Mouse (Mus musculus) liver, adult 2 months (tissue): Measurements from ENCODE around the gene Gm28044. TPM values are rescaled to one million over a fixed set of nuclear protein-coding genes. Genes with fewer than 3 reads are reported as not detected.
"Not testable (repeated sequence)": the region's sequence is repeated elsewhere in the genome, so short reads cannot be mapped to it uniquely, and the experiment has no call there.

Experiments
- DNase-seq: peaks from one replicate; pipeline ENCODE4 v3.0.0-alpha.2; 2011; ENCODE audit warnings: low read depth, low spot score; ENCODE audit errors: extremely low read depth
- H3K27ac ChIP-seq: fragments of 200-500 bp; replicated peaks from 2 replicates; pipeline ENCODE4 v1.5.1; 2012; ENCODE audit warnings: low read depth, mild to moderate bottlenecking, control low read depth, inconsistent platforms, low read length; ENCODE audit not compliant: insufficient read depth
- H3K27me3 ChIP-seq: fragments of 200-500 bp; 2 replicates; pipeline ENCODE4 v1.6.1; 2012; ENCODE audit warnings: mild to moderate bottlenecking, moderate library complexity, low read length, inconsistent platforms; ENCODE audit not compliant: control insufficient read depth, insufficient read depth
- H3K36me3 ChIP-seq: fragments of 200-500 bp; 2 replicates; pipeline ENCODE4 v1.6.1; 2012; ENCODE audit warnings: low read length, inconsistent platforms; ENCODE audit not compliant: control insufficient read depth, insufficient read depth
- H3K4me1 ChIP-seq: fragments of 200-500 bp; 2 replicates; pipeline ENCODE4 v1.6.1; 2011; ENCODE audit warnings: low read length; ENCODE audit not compliant: control insufficient read depth, insufficient read depth
- H3K4me3 ChIP-seq: fragments of 200-500 bp; 2 replicates; pipeline ENCODE4 v1.5.1; 2011; ENCODE audit warnings: low read depth, mild to moderate bottlenecking, control low read depth, low read length, moderate library complexity; ENCODE audit not compliant: insufficient read depth
- H3K79me2 ChIP-seq: fragments of 200-500 bp; 2 replicates; pipeline ENCODE4 v1.6.1; 2012; ENCODE audit warnings: inconsistent platforms, mild to moderate bottlenecking, low read length, moderate library complexity; ENCODE audit not compliant: control insufficient read depth, insufficient read depth
- H3K9ac ChIP-seq: fragments of 200-500 bp; 2 replicates; pipeline ENCODE4 v1.6.1; 2012; ENCODE audit warnings: low read depth, mild to moderate bottlenecking, control low read depth, inconsistent platforms, low read length
- CTCF ChIP-seq: fragments of 200-500 bp; IDR thresholded peaks from 2 replicates; pipeline ENCODE4 v1.5.1; 2011; ENCODE audit warnings: low read depth, low read length, control low read depth
- POLR2A ChIP-seq: fragments of 200-500 bp; IDR thresholded peaks from 2 replicates; pipeline ENCODE4 v1.6.1; 2011; ENCODE audit warnings: low read length, control low read depth; ENCODE audit not compliant: insufficient read depth; ENCODE audit errors: extremely low read depth
- WGBS: fragments of 180-500 bp; shearing (Covaris S2); methylation state at CpG from one replicate; pipeline ENCODE4 v1.1.7; 2018; 5-methylcytosine and 5-hydroxymethylcytosine counted together
- polyA plus RNA-seq: library from polyadenylated mRNA; depleted of rRNA; stranded (reverse); fragments of >200 nt; gene quantifications from 2 replicates; pipeline ENCODE4 v1.2.3, GENCODE M21; 2012; rRNA removed
- total RNA-seq: library from RNA; depleted of rRNA; stranded (reverse); fragments of >200 nt; gene quantifications from 2 replicates; pipeline ENCODE4 v1.2.3, GENCODE M21; 2014; rRNA removed

Gene Gm28044
- total RNA-seq: 0.40 TPM in 1 of 2 replicates, not detected in the other
- polyA plus RNA-seq: 0.24 TPM in 1 of 2 replicates, not detected in the other

DNA sequence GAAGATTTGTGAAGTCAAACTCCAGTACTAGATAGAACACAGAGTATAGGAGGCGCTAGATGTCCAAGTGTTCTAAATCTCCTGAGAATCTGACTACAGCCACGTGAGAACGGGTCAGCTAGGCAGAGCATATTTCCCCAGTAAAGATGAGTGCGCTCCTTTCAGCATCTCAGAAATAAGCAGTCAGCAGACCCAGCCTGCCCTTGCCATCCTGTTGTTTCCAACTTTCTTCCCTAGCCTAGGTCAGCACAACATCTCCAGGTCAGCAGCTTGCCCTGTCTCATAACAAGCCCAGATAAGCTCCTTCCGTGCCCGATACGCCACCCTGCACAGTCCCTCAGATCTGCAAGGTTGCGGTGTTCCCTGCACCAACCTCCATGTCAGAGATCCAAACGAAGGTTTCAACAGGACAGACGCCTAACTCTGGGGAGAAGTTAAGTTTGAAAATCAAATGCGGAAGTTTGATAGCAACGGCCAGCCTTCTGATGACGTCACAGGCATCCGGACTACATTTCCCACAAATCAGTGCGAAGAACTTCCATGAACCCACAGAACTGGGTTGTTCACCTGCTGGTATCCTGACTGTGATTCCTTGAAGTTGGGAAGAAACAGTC, at the start of gene Gm28044, which contains the start of gene Zfp953:
TSS of gene Gm28044 (minus strand) at position 406 of the 614 bp plus-strand sequence.
TSS of gene Zfp953 (minus strand) at position 475 of the 614 bp plus-strand sequence.
- H3K27me3 ChIP-seq: no peaks in the 10 kb centered on the region
- WGBS: under 1% methylated on average over 15 of the region's 15 CpGs
- H3K9ac ChIP-seq: peak within 1 kb of the TSS; percentile 66
- H3K27ac ChIP-seq: peak within 1 kb of the TSS; percentile 68
- H3K79me2 ChIP-seq: peaks cover 5% of the 10 kb centered on the region
- TF ChIP-seq POLR2A: no peak
- 0 out of 2 replicates have a peak, but pooled peaks have one; percentile 12 for TF ChIP-seq CTCF
- H3K4me1 ChIP-seq: peaks cover 3% of the 10 kb centered on the region
- peak; percentile 91 for DNase-seq
- no peaks in the 10 kb centered on the region; the same call in 1 of the 2 replicates for H3K36me3 ChIP-seq
- H3K4me3 ChIP-seq: peak within 1 kb of the TSS; percentile 50

DNA sequence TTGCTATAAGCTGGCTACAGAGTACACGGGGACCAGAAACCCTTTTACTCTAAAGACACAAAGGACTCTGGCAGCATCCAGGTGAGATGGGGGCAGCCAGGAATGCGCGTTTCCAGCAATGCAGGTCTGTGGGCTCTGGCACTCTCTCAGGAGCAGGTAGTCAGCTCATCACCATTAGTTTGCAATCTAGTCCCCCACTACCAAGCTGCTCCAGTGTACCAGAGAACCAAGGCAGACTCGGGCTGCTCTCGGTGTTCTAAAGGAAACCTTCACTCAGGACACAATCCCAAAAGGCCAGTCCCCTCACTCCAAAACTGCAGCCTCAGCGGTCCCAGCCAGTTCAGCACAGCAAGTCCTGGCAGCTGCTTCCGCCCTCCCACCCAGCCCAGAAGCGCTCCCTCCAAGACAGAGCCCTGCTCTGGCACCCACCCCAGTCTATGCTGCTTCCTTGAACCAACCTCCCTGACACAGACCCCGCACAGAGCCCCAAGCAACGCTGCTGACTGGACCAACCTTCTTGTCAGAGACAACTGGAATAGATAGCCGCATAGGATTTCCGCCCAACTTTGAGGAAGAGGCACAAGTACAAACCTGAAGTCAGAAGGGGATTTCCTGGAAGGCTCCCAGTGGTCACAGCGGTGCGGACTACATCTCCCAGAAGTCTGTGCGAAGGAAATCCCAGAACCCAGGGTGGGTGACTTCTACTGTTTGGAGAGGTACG, 39.0 kb upstream of the Gm28044 start, which contains the start of gene Zfp429:
TSS of gene Zfp429 (minus strand) at position 637 of the 721 bp plus-strand sequence.
- H3K79me2 ChIP-seq, H3K27me3 ChIP-seq, H3K4me1 ChIP-seq, H3K36me3 ChIP-seq: not testable (repeated sequence)
- Histone ChIP-seq H3K9ac (peak within 1 kb of the TSS; percentile 61), H3K4me3 (peak within 1 kb of the TSS; percentile 53), H3K27ac (peak within 1 kb of the TSS; percentile 17; the same call in 1 of the 2 replicates)
- peak; percentile 57 for DNase-seq
- 4% methylated on average over 16 of the region's 16 CpGs for WGBS

DNA sequence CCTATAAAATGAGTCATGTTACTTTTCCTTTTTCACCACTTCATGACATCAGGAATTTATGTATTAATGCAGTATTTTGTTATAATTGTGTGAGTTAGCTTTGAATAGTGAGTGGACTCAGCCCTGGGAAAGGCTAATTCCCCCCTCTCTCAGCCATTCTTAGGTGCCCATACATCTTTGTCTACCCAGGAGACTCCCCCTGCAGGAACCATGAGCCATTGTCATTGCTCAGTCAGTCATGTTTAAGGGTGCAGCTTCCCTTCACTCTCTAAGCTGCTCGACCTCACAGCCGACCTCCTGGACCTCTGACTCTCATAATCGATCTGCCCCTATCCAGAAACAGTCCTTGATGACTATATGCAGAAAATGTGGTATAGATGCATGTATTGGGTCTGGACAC, 15.9 kb upstream of the Gm28044 start:
- H3K27me3 ChIP-seq, H3K4me1 ChIP-seq, H3K79me2 ChIP-seq, H3K4me3 ChIP-seq, H3K36me3 ChIP-seq, DNase-seq, H3K9ac ChIP-seq, H3K27ac ChIP-seq: not testable (repeated sequence)
- 85% methylated on average over 3 of the region's 3 CpGs for WGBS

DNA sequence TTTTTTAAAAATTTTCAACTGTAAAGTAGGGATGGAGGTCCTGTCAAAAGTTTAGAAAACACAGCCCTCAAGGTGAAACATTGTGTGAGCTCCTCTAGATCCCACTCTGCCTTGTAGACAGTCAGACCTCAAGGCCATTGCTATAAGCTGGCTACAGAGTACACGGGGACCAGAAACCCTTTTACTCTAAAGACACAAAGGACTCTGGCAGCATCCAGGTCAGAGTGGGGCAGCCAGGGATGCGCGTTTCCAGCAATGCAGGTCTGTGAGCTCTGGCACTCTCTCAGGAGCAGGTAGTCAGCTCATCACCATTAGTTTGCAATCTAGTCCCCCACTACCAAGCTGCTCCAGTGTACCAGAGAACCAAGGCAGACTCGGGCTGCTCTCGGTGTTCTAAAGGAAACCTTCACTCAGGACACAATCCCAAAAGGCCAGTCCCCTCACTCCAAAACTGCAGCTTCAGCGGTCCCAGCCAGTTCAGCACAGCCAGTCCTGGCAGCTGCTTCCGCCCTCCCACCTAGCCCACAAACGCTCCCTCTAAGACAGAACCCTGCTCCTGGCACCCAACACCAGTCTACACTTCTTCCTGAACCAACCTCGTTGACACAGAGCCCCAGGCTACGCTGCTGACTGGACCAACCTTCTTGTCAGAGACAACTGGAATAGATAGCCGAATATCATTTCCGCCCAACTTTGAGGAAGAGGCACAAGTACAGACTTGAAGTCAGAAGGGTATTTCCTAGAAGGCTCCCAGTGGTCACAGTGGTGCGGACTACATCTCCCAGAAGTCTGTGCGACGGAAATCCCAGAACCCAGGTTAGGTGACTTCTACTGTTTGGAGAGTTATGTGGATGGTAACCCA, 14.9 kb upstream of the Gm28044 start, which contains the start of the genes Gm28041 and Zfp456:
TSS of gene Gm28041 (minus strand) at position 684 of the 862 bp plus-strand sequence.
TSS of gene Zfp456 (minus strand) at position 761 of the 862 bp plus-strand sequence.
- Histone ChIP-seq H3K9ac (peak within 1 kb of the TSS; percentile 56), H3K27ac (peak within 1 kb of the TSS; percentile 3; the same call in 1 of the 2 replicates), H3K4me3 (peak within 1 kb of the TSS; percentile 70)
- not testable (repeated sequence) for H3K4me1 ChIP-seq, H3K27me3 ChIP-seq, H3K36me3 ChIP-seq, H3K79me2 ChIP-seq
- DNase-seq: peak; percentile 82
- WGBS: 12% methylated on average over 15 of the region's 15 CpGs

DNA sequence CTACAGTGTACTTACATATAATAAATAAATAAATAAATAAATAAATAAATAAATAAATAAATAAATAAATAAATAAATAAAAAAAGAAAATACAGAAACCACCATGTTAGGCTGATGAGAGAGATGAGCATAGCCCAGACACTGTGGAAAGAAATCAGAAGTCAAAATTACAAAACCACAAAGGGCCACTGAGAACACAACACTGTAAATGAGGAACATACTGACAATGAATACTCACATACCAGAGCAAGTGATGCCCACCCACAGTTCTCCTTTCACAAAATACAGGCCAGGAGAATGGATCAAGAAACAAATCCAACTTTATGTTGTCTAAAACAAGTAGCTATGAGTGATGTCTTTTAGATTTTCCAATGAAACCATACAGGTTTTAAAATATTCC, 8.5 kb downstream of the Gm28044 start:
- Histone ChIP-seq H3K27me3 (no peaks in the 10 kb centered on the region), H3K27ac (no peak overlapping the region), H3K9ac (no peak overlapping the region), H3K4me1 (no peaks in the 10 kb centered on the region), H3K79me2 (no peaks in the 10 kb centered on the region; the same call in 1 of the 2 replicates), H3K36me3 (peaks cover 2% of the 10 kb centered on the region; the same call in 1 of the 2 replicates), H3K4me3 (no peak overlapping the region)
- no peak for TF ChIP-seq CTCF
- no peak for TF ChIP-seq POLR2A
- DNase-seq: no peak
